Mouse (Mus musculus) kidney, adult 9 months (tissue): ENCODE results near the gene Adam26b.
"Not testable (repeated sequence)": the region's sequence is repeated elsewhere in the genome, so short reads cannot be mapped to it uniquely, and the experiment has no call there.

Source experiments
- DNase-seq: peaks from one replicate; pipeline ENCODE4 v3.0.0; 2022

The Adam26b gene

GRCm38 (mm10) chr8:43528006-43528405, at the start of gene Adam26b:
Gene Adam26b (minus strand): TSS chr8:43528106.
- DNase-seq: not testable (repeated sequence)

DNA sequence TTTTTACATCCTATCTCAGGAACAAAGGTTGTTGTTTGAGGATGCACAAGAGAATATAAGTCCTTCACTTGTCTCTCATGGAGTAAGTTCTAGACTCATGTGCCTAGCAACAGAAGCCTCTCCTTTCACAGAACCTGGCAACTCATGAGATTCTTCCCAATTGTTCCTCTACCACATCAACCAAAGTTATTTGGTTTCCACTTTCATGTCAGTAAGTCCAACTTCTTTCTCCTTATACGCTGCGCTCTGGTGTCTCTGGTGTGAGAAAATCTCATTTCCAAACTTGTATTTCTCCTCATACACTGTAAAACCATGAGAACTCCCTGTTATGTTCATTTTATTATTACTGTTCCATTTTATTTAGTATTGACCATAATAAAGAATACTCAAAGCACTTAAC, 48.7 kb upstream of the Adam26b start, which contains the start of gene Adam26a:
Adam26a (minus strand) TSS at position 101 of the 400 bp plus-strand sequence.
- DNase-seq: not testable (repeated sequence)
